Mouse (Mus musculus) heart, embryonic 14.5 days (tissue): ENCODE data around the gene Hba-a1. TPM values are rescaled to one million over a fixed set of nuclear protein-coding genes. Genes with fewer than 3 reads are reported as not detected.
A peak's percentile ranks its signal among the peaks of the same experiment; 100 is the strongest.

Experiments
- ATAC-seq: fragments of 200-750 bp; cut with Nextera tagmentation; 2 replicates; pipeline ENCODE4 v1.8.0; 2017; ENCODE audit warnings: low read depth, moderate TSS enrichment; ENCODE audit not compliant: insufficient number of reproducible peaks, insufficient read depth, low FRiP score
- H3K27ac ChIP-seq, 2 experiments: fragments of 200-500 bp in 1 of 2; fragments of 300-500 bp in 1 of 2; sonication (generic) in 1 of 2; replicated peaks in 1 of 2; 2 replicates each; pipeline ENCODE4 v1.5.1; 2012 to 2014; ENCODE audit warnings: low read depth in 2 of 2, low read length in 2 of 2, control low read depth in 1 of 2, mild to moderate bottlenecking in 1 of 2, mixed read lengths in 1 of 2; ENCODE audit not compliant: control insufficient read depth in 1 of 2, insufficient read depth in 1 of 2
- H3K27me3 ChIP-seq: fragments of 300-500 bp; sonication (generic); 2 replicates; pipeline ENCODE4 v1.6.1; 2014; ENCODE audit warnings: mild to moderate bottlenecking, low read length, control low read depth; ENCODE audit not compliant: control insufficient read depth, insufficient read depth
- H3K36me3 ChIP-seq: fragments of 300-500 bp; sonication (generic); 2 replicates; pipeline ENCODE4 v1.6.1; 2014; ENCODE audit warnings: mild to moderate bottlenecking, control low read depth, low read length, mixed read lengths; ENCODE audit not compliant: control insufficient read depth, insufficient read depth
- H3K4me1 ChIP-seq, 2 experiments: fragments of 200-500 bp in 1 of 2; fragments of 300-500 bp in 1 of 2; sonication (generic) in 1 of 2; 2 replicates each; pipeline ENCODE4 v1.6.1; 2012 to 2014; ENCODE audit warnings: low read length in 2 of 2, control low read depth in 1 of 2, mixed read lengths in 1 of 2; ENCODE audit not compliant: control insufficient read depth in 2 of 2, insufficient read depth in 2 of 2
- H3K4me2 ChIP-seq: fragments of 300-500 bp; sonication (generic); 2 replicates; pipeline ENCODE4 v1.6.1; 2014; ENCODE audit warnings: mild to moderate bottlenecking, low read length
- H3K4me3 ChIP-seq, 2 experiments: fragments of 200-500 bp in 1 of 2; fragments of 300-500 bp in 1 of 2; sonication (generic) in 1 of 2; 2 replicates each; pipeline ENCODE4 v1.5.1; 2012 to 2014; ENCODE audit warnings: low read length in 2 of 2, mild to moderate bottlenecking in 2 of 2, control low read depth in 1 of 2, low read depth in 1 of 2, moderate library complexity in 1 of 2; ENCODE audit not compliant: control insufficient read depth in 1 of 2, insufficient read depth in 1 of 2
- H3K9ac ChIP-seq: fragments of 300-500 bp; sonication (generic); 2 replicates; pipeline ENCODE4 v1.6.1; 2014; ENCODE audit warnings: mild to moderate bottlenecking, low read length
- H3K9me3 ChIP-seq: fragments of 300-500 bp; sonication (generic); 2 replicates; pipeline ENCODE4 v1.6.1; 2016; ENCODE audit warnings: low read length, control low read depth; ENCODE audit not compliant: control insufficient read depth
- WGBS: fragments of 180-500 bp; shearing (Covaris S2); extraction: QIAGEN DNeasy Blood & Tissue Kit; methylation state at CpG from one replicate; pipeline ENCODE4 v1.1.7; 2014; 5-methylcytosine and 5-hydroxymethylcytosine counted together
- polyA plus RNA-seq: library from polyadenylated mRNA; unstranded; fragments of >200 nt; fragmentation: Nextera tagmentation; extraction: Ambion mirVana; gene quantifications from 2 replicates; pipeline ENCODE4 v1.2.1, GENCODE M21; 2014

The Hba-a1 gene
- polyA plus RNA-seq, 1 experiment from 2014 or later, result 7,195 TPM

DNA sequence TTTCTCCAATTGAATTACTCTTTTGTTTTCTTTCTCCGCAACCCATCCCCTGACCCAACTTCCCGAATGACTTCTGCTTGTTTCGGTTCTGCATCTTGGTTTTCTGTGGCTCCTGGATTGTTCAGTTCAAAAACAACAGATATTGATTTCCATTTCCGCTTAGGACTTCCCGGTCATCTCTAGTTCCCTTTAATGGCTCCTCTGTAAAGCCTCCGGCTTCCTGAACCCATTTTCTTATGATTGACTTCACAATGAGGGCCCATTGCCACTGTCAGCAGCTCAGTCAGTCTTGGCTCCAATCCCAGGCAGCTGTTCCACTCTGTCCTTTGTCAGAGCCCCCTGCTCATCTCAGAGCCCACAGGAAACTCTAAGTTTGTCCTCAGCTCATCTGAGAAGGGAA is 47.8 kb downstream of the Hba-a1 start:
- Histone ChIP-seq H3K27ac (peak overlapping the region in 1 of 2 experiments; percentile 46; a peak in 3 of 4 replicates), H3K9ac (no peak overlapping the region), H3K4me3 (no peak overlapping the region), H3K4me1 (peaks cover 2 to 5% of the 10 kb centered on the region in 2 experiments; a peak in 2 of 4 replicates), H3K36me3 (no peaks in the 10 kb centered on the region), H3K4me2 (peak overlapping the region; percentile 11; the same call in 1 of the 2 replicates), H3K27me3 (no peaks in the 10 kb centered on the region), H3K9me3 (0 out of 2 replicates have a peak, but pooled peaks cover 4% of the 10 kb centered on the region)
- 48% methylated on average over 6 of the region's 6 CpGs for WGBS
- peak; percentile 66 for ATAC-seq

DNA sequence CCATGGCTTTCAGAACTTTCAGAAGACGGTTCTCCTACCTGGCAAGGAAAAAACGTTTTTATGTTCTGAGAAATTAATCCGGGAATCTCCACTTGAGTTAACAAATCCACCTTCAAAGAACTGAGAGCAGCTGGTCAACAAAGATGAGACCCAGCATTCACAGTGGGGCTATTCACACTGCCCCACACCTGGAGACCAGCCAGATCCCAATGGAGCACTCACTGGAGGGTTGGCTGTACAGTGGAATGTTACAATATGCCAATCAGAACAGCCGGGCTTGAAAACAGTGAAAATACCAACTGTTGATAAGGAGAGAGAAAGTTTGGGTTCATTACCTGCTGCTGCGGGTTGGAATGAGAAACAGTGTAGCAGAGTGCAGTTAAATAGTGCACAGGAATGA is 48.5 kb downstream of the Hba-a1 start:
- H3K36me3 ChIP-seq, result no peaks in the 10 kb centered on the region
- no peak overlapping the region for H3K4me3 ChIP-seq
- H3K27ac ChIP-seq, result 0 out of 4 replicates have a peak overlapping the region, but pooled peaks of 1 of the 2 experiments have one; percentile 46
- H3K9me3 ChIP-seq, result 0 out of 2 replicates have a peak, but pooled peaks cover 4% of the 10 kb centered on the region
- WGBS, result 41% methylated on average over 5 of the region's 5 CpGs
- H3K4me2 ChIP-seq, result no peak overlapping the region
- H3K4me1 ChIP-seq, result peaks cover 2 to 5% of the 10 kb centered on the region in 2 experiments; a peak in 2 of 4 replicates
- no peak for ATAC-seq
- no peaks in the 10 kb centered on the region for H3K27me3 ChIP-seq
- H3K9ac ChIP-seq, result no peak overlapping the region

DNA sequence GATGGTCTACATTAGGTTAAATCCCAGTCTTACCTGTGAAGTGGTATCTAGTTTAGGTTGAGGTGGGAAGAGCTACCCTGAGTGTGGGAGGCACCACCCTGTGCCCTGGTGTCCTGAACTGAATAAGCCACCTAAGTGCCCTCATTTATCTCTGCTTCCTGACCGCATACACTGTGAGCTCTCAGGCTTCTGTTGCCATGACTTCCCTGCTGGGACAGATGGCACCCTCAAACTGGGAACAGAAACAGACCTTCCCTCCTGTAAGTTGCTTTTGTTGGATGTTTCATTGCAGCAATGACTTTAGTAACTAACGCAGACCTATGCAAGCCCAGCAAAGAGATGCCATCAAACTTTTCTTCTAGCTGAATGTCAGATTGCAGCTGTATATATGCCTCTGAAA is 49.9 kb downstream of the Hba-a1 start:
- H3K4me1 ChIP-seq, result peaks cover 2 to 5% of the 10 kb centered on the region in 2 experiments; a peak in 2 of 4 replicates
- ATAC-seq, result no peak
- no peak overlapping the region for H3K4me2 ChIP-seq
- no peak overlapping the region for H3K4me3 ChIP-seq
- 69% methylated on average over 2 of the region's 2 CpGs for WGBS
- H3K9ac ChIP-seq, result no peak overlapping the region
- H3K27ac ChIP-seq, result no peak overlapping the region
- H3K36me3 ChIP-seq, result no peaks in the 10 kb centered on the region
- no peaks in the 10 kb centered on the region for H3K27me3 ChIP-seq
- 0 out of 2 replicates have a peak, but pooled peaks cover 4% of the 10 kb centered on the region for H3K9me3 ChIP-seq

Other genes with a start within 250 kb of the Hba-a1 start
- 0.05 TPM in 1 of 2 replicates, not detected in the other for gene Il9r, start 83.2 kb upstream of the Hba-a1 start, polyA plus RNA-seq
- 46.1 and 49.5 TPM in 2 replicates for gene Snrnp25, start 78.1 kb upstream of the Hba-a1 start, polyA plus RNA-seq
- 26.6 TPM in 2 replicates for gene Rhbdf1, start 61.2 kb upstream of the Hba-a1 start, polyA plus RNA-seq
- 19.3 and 20.6 TPM in 2 replicates for gene Mpg, start 57.0 kb upstream of the Hba-a1 start, polyA plus RNA-seq
- 33.2 and 33.9 TPM in 2 replicates for gene Nprl3, start 15.8 kb upstream of the Hba-a1 start, polyA plus RNA-seq
- gene Hba-x, start 7.1 kb upstream of the Hba-a1 start, polyA plus RNA-seq, result 300 and 380 TPM in 2 replicates
- 1.5 and 2.1 TPM in 2 replicates for gene Hbq1b, start 3.5 kb downstream of the Hba-a1 start, polyA plus RNA-seq
- 18,791 and 33,479 TPM in 2 replicates for gene Hba-a2, start 13.0 kb downstream of the Hba-a1 start, polyA plus RNA-seq
- gene Hbq1a, start 16.6 kb downstream of the Hba-a1 start, polyA plus RNA-seq, result 1.2 and 2.5 TPM in 2 replicates
- 12.6 and 13.3 TPM in 2 replicates for gene Sh3pxd2b, start 64.3 kb downstream of the Hba-a1 start, polyA plus RNA-seq
- 30.2 and 32.4 TPM in 2 replicates for gene Ubtd2, start 171.9 kb downstream of the Hba-a1 start, polyA plus RNA-seq
- gene Efcab9, start 248.6 kb downstream of the Hba-a1 start, polyA plus RNA-seq, result 0.35 TPM in 1 of 2 replicates, not detected in the other
- 1.6 and 2.2 TPM in 2 replicates for gene Stk10, start 249.8 kb downstream of the Hba-a1 start, polyA plus RNA-seq